Mouse (Mus musculus): ENCODE results near the gene Pdgfd. TPM values are rescaled to one million over a fixed set of nuclear protein-coding genes. Genes with fewer than 3 reads are reported as not detected.

Pdgfd gene
- polyA plus RNA-seq, 1 experiment from 2014 or later, result 6.3 TPM

DNA sequence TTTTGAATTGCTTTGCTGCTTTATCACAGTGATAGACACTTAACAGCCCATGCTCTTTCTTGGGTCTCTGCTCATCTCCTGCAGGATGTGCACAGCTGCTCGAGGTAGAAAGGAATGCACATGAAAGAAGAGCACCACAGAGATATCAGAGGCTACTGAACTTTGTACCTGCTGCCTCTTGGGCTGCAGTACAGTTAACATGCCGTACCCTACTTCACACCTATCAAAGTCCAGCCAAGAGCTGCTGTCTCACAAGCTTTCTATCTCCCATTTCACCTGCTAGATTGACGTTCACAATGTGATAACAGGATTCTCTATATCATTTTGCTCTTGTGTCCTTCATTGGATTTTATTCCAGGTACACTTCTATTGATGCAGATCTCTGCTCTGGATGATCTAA lies 238.2 kb downstream of the Pdgfd start:
- Histone ChIP-seq H3K4me1 (replicated peaks; ENCODE audit: control insufficient read depth, insufficient read depth, low read length) (no peaks in the 10 kb centered on the region), H3K27me3 (replicated peaks; ENCODE audit: control insufficient read depth, insufficient read depth, low read length) (no peaks in the 10 kb centered on the region), H3K4me3 (ENCODE audit: low read depth, low read length) (no peak overlapping the region), H3K27ac (ENCODE audit: low read depth, low read length) (no peak overlapping the region), H3K9ac (ENCODE audit: low read depth, low read length) (no peak overlapping the region), H3K4me2 (replicated peaks; ENCODE audit: low read depth) (no peak overlapping the region), H3K36me3 (ENCODE audit: control insufficient read depth, insufficient read depth) (no peaks in the 10 kb centered on the region), H3K9me3 (ENCODE audit: control insufficient read depth) (no peaks in the 10 kb centered on the region)
- no peak for TF ChIP-seq CTCF (IDR thresholded peaks at IDR 0.05; ENCODE audit: low read depth)
- 35% methylated on average over 3 of the region's 3 CpGs for WGBS
- peak; percentile 67 for ATAC-seq

DNA sequence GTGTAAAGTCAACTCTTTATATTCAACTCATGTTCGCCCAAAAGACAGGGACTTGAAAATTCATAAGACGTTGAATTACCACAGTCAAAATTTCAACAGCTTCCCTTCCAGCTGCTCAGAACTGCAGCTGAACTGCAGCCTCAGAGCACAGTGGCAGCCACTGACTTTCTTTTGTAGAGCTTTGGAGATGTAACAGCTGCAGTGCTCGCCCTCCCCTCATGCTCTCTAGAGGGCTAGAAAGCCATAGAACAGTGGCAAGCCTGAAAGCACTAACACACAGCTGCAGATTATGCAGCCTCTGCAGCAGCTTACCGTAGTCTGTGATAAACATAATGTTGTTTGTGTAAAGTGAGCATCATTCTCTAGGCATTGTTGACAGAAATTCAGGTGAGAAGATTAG lies 239.6 kb downstream of the Pdgfd start:
- Histone ChIP-seq H3K36me3 (ENCODE audit: control insufficient read depth, insufficient read depth) (no peaks in the 10 kb centered on the region), H3K9me3 (ENCODE audit: control insufficient read depth) (no peaks in the 10 kb centered on the region), H3K27ac (ENCODE audit: low read depth, low read length) (no peak overlapping the region), H3K4me1 (replicated peaks; ENCODE audit: control insufficient read depth, insufficient read depth, low read length) (no peaks in the 10 kb centered on the region), H3K4me2 (replicated peaks; ENCODE audit: low read depth) (no peak overlapping the region), H3K9ac (ENCODE audit: low read depth, low read length) (no peak overlapping the region), H3K4me3 (ENCODE audit: low read depth, low read length) (no peak overlapping the region), H3K27me3 (replicated peaks; ENCODE audit: control insufficient read depth, insufficient read depth, low read length) (no peaks in the 10 kb centered on the region)
- TF ChIP-seq CTCF (IDR thresholded peaks at IDR 0.05; ENCODE audit: low read depth), result no peak
- 59% methylated on average over 4 of the region's 4 CpGs for WGBS
- ATAC-seq, result no peak

DNA sequence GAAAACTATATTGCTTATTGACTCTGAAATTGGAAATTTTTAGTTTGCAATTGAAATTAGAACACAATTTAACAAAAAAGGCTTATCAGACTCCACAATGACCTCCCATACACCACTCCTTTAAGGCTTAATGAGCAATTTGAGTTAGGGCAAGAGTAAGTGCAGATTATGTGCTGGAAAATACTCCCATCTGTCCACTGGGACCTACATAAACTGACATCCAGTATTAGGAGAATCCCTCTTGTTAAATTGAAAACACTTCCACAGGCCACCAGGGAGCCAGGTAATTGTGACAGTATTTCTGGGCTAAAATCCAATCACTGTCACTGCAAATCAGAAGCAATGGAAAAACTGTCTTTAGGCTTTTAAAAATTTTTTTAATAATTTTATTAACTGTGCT lies 256.2 kb downstream of the Pdgfd start:
- no peak for TF ChIP-seq CTCF (IDR thresholded peaks at IDR 0.05; ENCODE audit: low read depth)
- Histone ChIP-seq H3K27ac (ENCODE audit: low read depth, low read length) (no peak overlapping the region), H3K9me3 (ENCODE audit: control insufficient read depth) (no peaks in the 10 kb centered on the region), H3K4me3 (ENCODE audit: low read depth, low read length) (no peak overlapping the region), H3K4me1 (replicated peaks; ENCODE audit: control insufficient read depth, insufficient read depth, low read length) (no peaks in the 10 kb centered on the region), H3K9ac (ENCODE audit: low read depth, low read length) (no peak overlapping the region), H3K27me3 (replicated peaks; ENCODE audit: control insufficient read depth, insufficient read depth, low read length) (no peaks in the 10 kb centered on the region), H3K4me2 (replicated peaks; ENCODE audit: low read depth) (no peak overlapping the region), H3K36me3 (ENCODE audit: control insufficient read depth, insufficient read depth) (no peaks in the 10 kb centered on the region)
- ATAC-seq, result no peak

Other genes starting within 250 kb of the Pdgfd start
- 0.05 and 0.10 TPM in 2 replicates for gene Ddi1, start 101.3 kb downstream of the Pdgfd start, polyA plus RNA-seq (2015; fragmentation: Nextera tagmentation; extraction: Ambion mirVana)

Data from intestine, postnatal 0 days (tissue).